Mouse (Mus musculus) liver, embryonic 14.5 days (tissue): Measurements from ENCODE around the gene Ube2n. TPM values are rescaled to one million over a fixed set of nuclear protein-coding genes. Genes with fewer than 3 reads are reported as not detected.

ENCODE experiments used
- ATAC-seq: fragments of 200-750 bp; cut with Nextera tagmentation; 2 replicates; pipeline ENCODE4 v1.8.0; 2017; ENCODE audit warnings: moderate number of reproducible peaks, mild to moderate bottlenecking, moderate library complexity; ENCODE audit not compliant: insufficient read depth
- DNase-seq, 3 experiments: peaks; one replicate each; pipeline ENCODE4 v3.0.0-alpha.2; 2012 to 2013; ENCODE audit warnings: low read depth in 3 of 3, low spot score in 3 of 3
- H3K27ac ChIP-seq: fragments of 300-500 bp; sonication (generic); 2 replicates; pipeline ENCODE4 v1.5.1; 2014; ENCODE audit warnings: moderate library complexity, mild to moderate bottlenecking, control low read depth, inconsistent platforms
- H3K27me3 ChIP-seq: fragments of 300-500 bp; sonication (generic); 2 replicates; pipeline ENCODE4 v1.6.1; 2014; ENCODE audit warnings: mild to moderate bottlenecking, low read length, moderate library complexity; ENCODE audit not compliant: control insufficient read depth, insufficient read depth
- H3K36me3 ChIP-seq: fragments of 300-500 bp; sonication (generic); replicated peaks from 2 replicates; pipeline ENCODE4 v1.6.1; 2014; ENCODE audit warnings: low read depth; ENCODE audit not compliant: control insufficient read depth, insufficient read depth
- H3K4me1 ChIP-seq, 2 experiments: fragments of 200-500 bp in 1 of 2; fragments of 300-500 bp in 1 of 2; sonication (generic) in 1 of 2; replicated peaks; 2 replicates each; pipeline ENCODE4 v1.6.1; 2012 to 2014; ENCODE audit warnings: antibody characterized with exemption in 1 of 2, inconsistent platforms in 1 of 2, low read length in 1 of 2; ENCODE audit not compliant: control insufficient read depth in 2 of 2, insufficient read depth in 2 of 2
- H3K4me2 ChIP-seq: fragments of 300-500 bp; sonication (generic); 2 replicates; pipeline ENCODE4 v1.6.1; 2014; ENCODE audit warnings: low read depth, mild to moderate bottlenecking, control low read depth, moderate library complexity
- H3K4me3 ChIP-seq, 2 experiments: fragments of 200-500 bp in 1 of 2; fragments of 300-500 bp in 1 of 2; sonication (generic) in 1 of 2; 2 replicates each; pipeline ENCODE4 v1.5.1; 2012 to 2014; ENCODE audit warnings: low read depth in 2 of 2, low read length in 2 of 2, mild to moderate bottlenecking in 2 of 2, control low read depth in 1 of 2, inconsistent platforms in 1 of 2, moderate library complexity in 1 of 2; ENCODE audit not compliant: insufficient read depth in 1 of 2
- H3K9ac ChIP-seq: fragments of 300-500 bp; sonication (generic); replicated peaks from 2 replicates; pipeline ENCODE4 v1.6.1; 2014; ENCODE audit warnings: mild to moderate bottlenecking, control low read depth, moderate library complexity
- H3K9me3 ChIP-seq: fragments of 300-500 bp; sonication (generic); 2 replicates; pipeline ENCODE4 v1.6.1; 2016; ENCODE audit warnings: low read length, mixed read lengths; ENCODE audit not compliant: control insufficient read depth
- CTCF ChIP-seq: IDR thresholded peaks from 2 replicates; pipeline ENCODE4 v1.5.1; 2016; ENCODE audit warnings: antibody characterized with exemption, low read depth, control low read depth
- EP300 ChIP-seq: IDR thresholded peaks from 2 replicates; pipeline ENCODE4 v1.6.1; 2016; ENCODE audit warnings: antibody characterized with exemption, low read depth
- WGBS: fragments of 180-500 bp; shearing (Covaris S2); extraction: QIAGEN DNeasy Blood & Tissue Kit; methylation state at CpG from one replicate; pipeline ENCODE4 v1.1.7; 2014; ENCODE audit not compliant: insufficient replicate concordance; 5-methylcytosine and 5-hydroxymethylcytosine counted together
- polyA plus RNA-seq, 2 experiments: library from polyadenylated mRNA; depleted of rRNA in 1 of 2; stranded (reverse) in 1 of 2; unstranded in 1 of 2; fragments of >200 nt; fragmentation: Nextera tagmentation in 1 of 2; extraction: Ambion mirVana in 1 of 2; gene quantifications; 2 replicates each; pipeline versions ENCODE4 v1.2.1 to v1.2.3; 2012 to 2014

Gene Ube2n
- polyA plus RNA-seq, 2 experiments: 78.2 to 137 TPM

- H3K4me2 ChIP-seq: peak within 1 kb of the TSS; percentile 82
- TF ChIP-seq EP300: no peak
- TF ChIP-seq CTCF: no peak
- peak within 1 kb of the TSS; percentile 55 for H3K9ac ChIP-seq
- peak; percentile 76 to 77 (median 77) for DNase-seq
- H3K27ac ChIP-seq: 0 out of 2 replicates have a peak within 1 kb of the TSS, but pooled peaks have one; percentile 12
- no peaks in the 10 kb centered on the region for H3K9me3 ChIP-seq
- H3K27me3 ChIP-seq: no peaks in the 10 kb centered on the region
- H3K36me3 ChIP-seq: no peaks in the 10 kb centered on the region; the same call in 1 of the 2 replicates
- ATAC-seq: peak; percentile 94
- peak within 1 kb of the TSS; percentile 60 to 95 for H3K4me3 ChIP-seq
- WGBS: under 1% methylated on average over 35 of the region's 35 CpGs
- peaks cover 5 to 8% of the 10 kb centered on the region in 2 experiments for H3K4me1 ChIP-seq
Measured at GRCm38 (mm10) chr10:95501463-95502081, 13.4 kb upstream of the Ube2n start, which contains the start of gene Mrpl42. TSS of gene Mrpl42 (minus strand) at chr10:95501940.

DNA sequence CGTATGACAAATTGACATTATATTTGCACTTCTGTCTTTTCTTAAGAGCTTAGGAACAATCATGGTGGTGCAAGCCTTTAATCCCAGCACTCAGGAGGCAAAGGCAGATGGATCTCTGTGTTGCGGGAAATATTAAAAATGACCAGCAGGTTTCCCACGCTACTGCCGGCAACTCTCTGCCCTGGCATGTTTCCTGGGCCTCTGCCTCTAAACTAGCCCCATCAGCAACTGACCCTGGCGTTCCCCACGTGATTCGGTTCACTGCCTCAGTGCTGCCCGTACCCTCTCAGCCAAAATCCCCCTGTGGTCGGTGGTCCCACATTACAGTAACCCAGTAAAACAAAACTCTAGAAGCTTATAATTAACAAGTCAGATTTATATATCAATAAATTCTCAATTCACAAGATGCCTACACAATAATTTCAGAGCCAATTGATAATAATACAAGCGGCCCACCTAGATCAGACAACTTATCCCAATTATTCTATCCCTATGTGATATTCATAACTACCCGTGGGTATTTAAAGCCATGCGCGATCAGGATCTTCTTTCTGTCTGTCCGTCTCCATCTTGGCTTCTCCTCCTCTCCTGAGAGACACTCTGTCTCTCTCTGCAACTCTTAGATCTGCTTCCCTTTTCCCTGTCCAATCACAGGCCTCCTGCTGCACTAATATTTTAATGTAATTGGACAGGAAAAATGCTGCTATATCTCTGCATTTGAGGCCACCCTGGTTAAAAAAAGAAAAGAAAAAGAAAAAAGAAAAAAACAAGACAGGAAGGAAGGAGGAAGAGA is 11.3 kb upstream of the Ube2n start:
- no peak overlapping the region for H3K9ac ChIP-seq
- no peaks in the 10 kb centered on the region for H3K9me3 ChIP-seq
- H3K4me3 ChIP-seq: no peak overlapping the region
- no peaks in the 10 kb centered on the region for H3K27me3 ChIP-seq
- no peak for TF ChIP-seq CTCF
- no peak for TF ChIP-seq EP300
- ATAC-seq (no peak), DNase-seq (no peak)
- no peak overlapping the region for H3K27ac ChIP-seq
- H3K36me3 ChIP-seq: no peaks in the 10 kb centered on the region
- peaks cover 5 to 8% of the 10 kb centered on the region in 2 experiments for H3K4me1 ChIP-seq
- 77% methylated on average over 14 of the region's 14 CpGs for whole genome bisulfite sequencing
- no peak overlapping the region for H3K4me2 ChIP-seq

- DNase-seq (no peak), ATAC-seq (no peak)
- H3K4me3 ChIP-seq: no peak overlapping the region
- H3K9me3 ChIP-seq: no peaks in the 10 kb centered on the region
- no peaks in the 10 kb centered on the region for H3K27me3 ChIP-seq
- H3K9ac ChIP-seq: no peak overlapping the region
- no peak overlapping the region for H3K4me2 ChIP-seq
- H3K27ac ChIP-seq: no peak overlapping the region
- no peaks in the 10 kb centered on the region for H3K36me3 ChIP-seq
- H3K4me1 ChIP-seq: peaks cover 5 to 8% of the 10 kb centered on the region in 2 experiments
- TF ChIP-seq EP300: no peak
- TF ChIP-seq CTCF: no peak
- WGBS: 23% methylated on average over 1 of the region's 1 CpGs
Measured at GRCm38 (mm10) chr10:95504341-95504740, 10.6 kb upstream of the Ube2n start.

DNA sequence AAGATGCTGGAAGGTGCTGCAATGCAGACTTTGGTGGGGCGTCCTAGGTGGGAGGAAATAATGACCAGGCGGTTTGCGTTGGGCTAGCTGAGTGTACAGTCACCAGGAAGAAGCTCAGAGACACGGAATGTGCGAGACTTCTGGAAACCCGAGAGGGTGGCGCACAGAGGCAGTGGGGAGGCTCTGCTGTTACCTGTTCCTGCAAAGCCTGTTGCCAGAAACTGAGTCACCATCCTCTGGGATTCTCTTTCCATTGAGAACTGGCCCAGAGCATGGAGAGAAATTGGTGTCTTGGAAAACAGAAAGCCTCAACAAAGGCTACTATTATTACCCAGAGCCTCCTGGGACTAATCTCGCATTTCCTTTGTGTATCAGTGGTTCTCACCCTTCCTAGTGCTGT is 6.8 kb upstream of the Ube2n start:
- H3K9ac ChIP-seq: no peak overlapping the region
- H3K4me3 ChIP-seq: no peak overlapping the region

DNA sequence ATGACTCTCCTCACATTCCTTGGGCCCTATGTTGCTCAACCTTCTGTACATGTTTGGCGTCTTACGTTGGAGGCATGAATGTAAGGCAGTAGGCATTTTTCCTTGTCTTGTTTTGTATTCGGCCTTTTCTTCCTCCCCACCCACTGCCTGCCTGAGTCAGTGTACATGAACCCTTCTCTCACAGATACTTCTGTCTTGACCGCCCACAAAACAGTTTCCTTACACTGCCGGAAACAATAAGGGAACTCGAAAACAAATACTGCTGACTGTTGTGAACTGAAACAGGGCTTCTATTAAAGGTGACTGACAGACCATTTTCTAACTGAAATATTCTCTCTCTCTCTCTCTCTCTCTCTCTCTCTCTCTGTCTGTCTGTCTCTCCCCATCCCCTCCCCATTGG is 6.2 kb upstream of the Ube2n start:
- 35% methylated on average over 6 of the region's 6 CpGs for WGBS
- ATAC-seq: no peak

More for the DNA sequence above, 6.8 kb upstream of the Ube2n start:
- 79% methylated on average over 8 of the region's 8 CpGs for WGBS
- no peaks in the 10 kb centered on the region for H3K36me3 ChIP-seq
- no peaks in the 10 kb centered on the region for H3K4me1 ChIP-seq
- H3K9me3 ChIP-seq: no peaks in the 10 kb centered on the region
- ATAC-seq (no peak), DNase-seq (no peak)
- H3K27me3 ChIP-seq: no peaks in the 10 kb centered on the region
- TF ChIP-seq EP300 (no peak), CTCF (no peak)
- H3K4me2 ChIP-seq: no peak overlapping the region
- no peak overlapping the region for H3K27ac ChIP-seq

More for the DNA sequence above, 6.2 kb upstream of the Ube2n start:
- no peak overlapping the region for H3K9ac ChIP-seq
- no peaks in the 10 kb centered on the region for H3K27me3 ChIP-seq
- H3K9me3 ChIP-seq: no peaks in the 10 kb centered on the region
- H3K4me2 ChIP-seq: no peak overlapping the region
- no peaks in the 10 kb centered on the region for H3K36me3 ChIP-seq
- peaks cover under 1 to 2% of the 10 kb centered on the region in 2 experiments; a peak in 3 of 4 replicates for H3K4me1 ChIP-seq
- no peak for TF ChIP-seq CTCF
- no peak for TF ChIP-seq EP300
- DNase-seq: no peak
- H3K27ac ChIP-seq: no peak overlapping the region
- H3K4me3 ChIP-seq: no peak overlapping the region
